Comparison of ENCODE assay signal across 9 mouse cellular contexts in genomic region chr14:121198915-121199572, GRCm38 (mm10).
A peak's percentile ranks its signal among the peaks of the same experiment; 100 is the strongest.
DNase-seq lines count a peak whose midpoint lies in the region; ATAC-seq and TF ChIP-seq lines count a peak whose summit lies in the region.
"Had no signal": no experiment of that assay in that cellular context is flagged by ENCODE, and none has a peak within 500 bp of the region (broad histone marks: within the 10 kb centered on the region; RNA-seq: fewer than 3 reads in every experiment).

No protein-coding gene starts in this region.

- TF ChIP-seq CTCF in lung, postnatal 0 days (IDR thresholded peaks at IDR 0.05): no peak

- DNase-seq in lung, postnatal 0 days (ENCODE audit: low spot score): no peak
- no peak for DNase-seq in lung, adult 18-20 months
- peak; percentile 43 to 54 for DNase-seq in layer of hippocampus, postnatal 10 days (ENCODE audit: low spot score in 2 of 2)
- no peak for DNase-seq in kidney, postnatal 10 days
- DNase-seq in adrenal gland, postnatal 4 days (ENCODE audit: low spot score in 2 of 2): no peak
- DNase-seq in cerebellum, adult 8-10 months: no peak

- no peak overlapping the region for H3K4me2 ChIP-seq in lung, postnatal 0 days (replicated peaks; ENCODE audit: low read depth, low read length)
- H3K4me2 ChIP-seq in forebrain, embryonic 13.5 days: peak overlapping the region; percentile 7; the same call in 1 of the 2 replicates
- H3K4me2 ChIP-seq in neural tube, embryonic 13.5 days: no peak overlapping the region

- no peak overlapping the region for H3K9ac ChIP-seq in lung, postnatal 0 days (replicated peaks; ENCODE audit: low read depth)
- no peak overlapping the region for H3K9ac ChIP-seq in forebrain, embryonic 13.5 days
- H3K9ac ChIP-seq in neural tube, embryonic 13.5 days: no peak overlapping the region
- H3K9ac ChIP-seq: liver, embryonic 14.5 days had no signal

- H3K4me1 ChIP-seq in lung, postnatal 0 days (ENCODE audit: insufficient read depth, low read depth, low read length): peaks cover 8% of the 10 kb centered on the region; the same call in 1 of the 2 replicates
- peaks cover 30% of the 10 kb centered on the region for H3K4me1 ChIP-seq in forebrain, embryonic 13.5 days
- peaks cover 25% of the 10 kb centered on the region for H3K4me1 ChIP-seq in neural tube, embryonic 13.5 days (replicated peaks)

- ATAC-seq in lung, postnatal 0 days: peak; percentile 31
- peak; percentile 84 for ATAC-seq in forebrain, embryonic 13.5 days
- ATAC-seq in neural tube, embryonic 13.5 days (ENCODE audit: low read depth): peak; percentile 74

- H3K4me3 ChIP-seq in lung, postnatal 0 days (ENCODE audit: low read depth, low read length): no peak overlapping the region
- H3K4me3 ChIP-seq in forebrain, embryonic 13.5 days: no peak overlapping the region
- no peak overlapping the region for H3K4me3 ChIP-seq in neural tube, embryonic 13.5 days

- no peak for TF ChIP-seq EP300 in lung, postnatal 0 days (IDR thresholded peaks at IDR 0.05)

- no peaks in the 10 kb centered on the region for H3K27me3 ChIP-seq in lung, postnatal 0 days (replicated peaks; ENCODE audit: insufficient read depth, low read length)
- no peaks in the 10 kb centered on the region for H3K27me3 ChIP-seq in forebrain, embryonic 13.5 days
- no peaks in the 10 kb centered on the region for H3K27me3 ChIP-seq in neural tube, embryonic 13.5 days

- H3K27ac ChIP-seq in lung, postnatal 0 days (ENCODE audit: low read length): no peak overlapping the region
- peak overlapping the region; percentile 54; the same call in 1 of the 2 replicates for H3K27ac ChIP-seq in forebrain, embryonic 13.5 days
- H3K27ac ChIP-seq in neural tube, embryonic 13.5 days (replicated peaks): peak overlapping the region; percentile 59
- H3K27ac ChIP-seq: liver, embryonic 14.5 days had no signal

- H3K9me3 ChIP-seq in lung, postnatal 0 days (ENCODE audit: low read length): no peaks in the 10 kb centered on the region
- H3K9me3 ChIP-seq in forebrain, embryonic 13.5 days (replicated peaks): peaks cover 10% of the 10 kb centered on the region; the same call in 1 of the 2 replicates
- H3K9me3 ChIP-seq in neural tube, embryonic 13.5 days: peaks cover 14% of the 10 kb centered on the region

- WGBS in lung, postnatal 0 days: 37% methylated on average over 14 of the region's 14 CpGs
- WGBS in forebrain, embryonic 13.5 days: 37% methylated on average over 14 of the region's 14 CpGs
- 45% methylated on average over 14 of the region's 14 CpGs for WGBS in neural tube, embryonic 13.5 days

- H3K36me3 ChIP-seq in lung, postnatal 0 days (ENCODE audit: insufficient read depth, low read length): no peaks in the 10 kb centered on the region
- H3K36me3 ChIP-seq in forebrain, embryonic 13.5 days (ENCODE audit: poor library complexity, severe bottlenecking): peaks cover 6% of the 10 kb centered on the region; the same call in 1 of the 2 replicates
- no peaks in the 10 kb centered on the region for H3K36me3 ChIP-seq in neural tube, embryonic 13.5 days

Comparison
In these comparisons a context has a peak if more than half of its experiments do, and no peak if none do; other contexts are left out.
1. ATAC-seq: peak in every context shown above with its lines; median percentile 84 in forebrain, embryonic 13.5 days; 74 in neural tube, embryonic 13.5 days; 31 in lung, postnatal 0 days.
2. DNase-seq: peak in layer of hippocampus, postnatal 10 days (2 of 2); none in lung, postnatal 0 days (single experiment), lung, adult 18-20 months (0 of 2), kidney, postnatal 10 days (single experiment), adrenal gland, postnatal 4 days (0 of 2) and cerebellum, adult 8-10 months (single experiment).